Mouse (Mus musculus): ENCODE results near the gene Vmn1r178. TPM values are rescaled to one million over a fixed set of nuclear protein-coding genes. Genes with fewer than 3 reads are reported as not detected.
"Not testable (repeated sequence)": the region's sequence is repeated elsewhere in the genome, so short reads cannot be mapped to it uniquely, and the experiment has no call there.

Gene Vmn1r178
- not detected in 2 replicates for polyA plus RNA-seq (2016; fragmentation: Nextera tagmentation; extraction: Ambion mirVana)

DNA sequence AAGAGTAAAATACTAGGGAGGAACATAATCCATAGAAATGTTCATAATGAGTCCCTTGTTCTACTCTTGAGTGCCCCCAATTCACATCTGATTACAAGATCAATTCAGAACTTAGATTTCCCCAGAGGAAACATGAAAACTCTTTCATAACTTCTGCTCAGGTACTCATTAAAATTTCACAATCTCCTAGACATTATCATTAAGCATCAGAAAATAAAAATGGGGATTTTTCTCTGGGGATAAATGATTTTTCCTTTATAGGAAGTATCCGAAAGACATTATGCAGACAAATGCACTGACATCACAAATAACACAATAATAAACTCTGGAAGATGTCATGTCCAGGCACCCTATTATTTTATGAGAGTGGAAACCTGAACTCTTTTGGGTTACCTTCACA lies at the start of gene Vmn1r178:
Vmn1r178 (plus strand) TSS at position 301 of the 400 bp plus-strand sequence.
- 72% methylated on average over 1 of the region's 1 CpGs for WGBS (ENCODE audit: insufficient replicate concordance)
- no peak within 1 kb of the TSS for H3K4me2 ChIP-seq
- no peaks in the 10 kb centered on the region for H3K36me3 ChIP-seq
- no peak for ATAC-seq
- H3K4me1 ChIP-seq: no peaks in the 10 kb centered on the region
- no peaks in the 10 kb centered on the region for H3K27me3 ChIP-seq (replicated peaks)
- no peak within 1 kb of the TSS for H3K4me3 ChIP-seq
- no peak within 1 kb of the TSS for H3K27ac ChIP-seq
- peaks cover 12% of the 10 kb centered on the region for H3K9me3 ChIP-seq (replicated peaks)
- H3K9ac ChIP-seq: no peak within 1 kb of the TSS

DNA sequence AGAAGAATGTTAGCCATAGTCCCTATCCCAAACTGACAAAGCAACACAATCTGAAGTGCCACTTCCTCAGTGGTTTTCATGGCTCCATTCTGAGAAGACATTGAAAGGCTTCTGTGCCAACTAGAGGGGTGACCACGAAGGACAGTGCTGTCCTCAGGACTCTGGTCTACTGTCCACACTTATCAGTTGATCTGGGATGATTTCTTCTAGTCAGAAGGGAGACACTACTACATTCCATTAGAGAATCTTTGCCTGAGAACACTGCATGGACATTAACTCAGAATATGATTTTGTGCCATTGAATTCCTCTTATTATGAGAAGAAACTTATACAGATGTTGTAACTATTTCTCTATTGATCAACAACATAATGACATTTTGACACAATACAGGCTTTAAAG lies 25.5 kb upstream of the Vmn1r178 start, which contains the start of gene Vmn1r177:
Vmn1r177 (minus strand) TSS at position 101 of the 400 bp plus-strand sequence.
- H3K4me1 ChIP-seq, H3K9ac ChIP-seq, H3K4me2 ChIP-seq: not testable (repeated sequence)

DNA sequence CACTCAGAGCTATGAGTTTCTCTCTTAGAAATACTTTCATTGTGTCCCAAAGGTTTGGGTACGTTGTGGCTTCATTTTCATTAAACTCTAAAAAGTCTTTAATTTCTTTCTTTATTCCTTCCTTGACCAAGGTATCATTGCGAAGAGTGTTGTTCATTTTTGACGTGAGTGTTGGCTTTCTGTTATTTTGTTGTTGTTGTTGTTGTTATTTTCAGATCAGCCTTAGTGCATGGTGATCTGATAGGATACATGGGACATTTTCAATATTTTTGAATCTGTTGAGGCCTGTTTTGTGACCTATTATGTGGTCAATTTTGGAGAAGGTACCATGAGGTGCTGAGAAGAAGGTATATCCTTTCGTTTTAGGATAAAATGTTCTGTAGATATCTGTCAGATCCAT lies 14.9 kb upstream of the Vmn1r178 start:
- H3K9me3 ChIP-seq (replicated peaks); H3K27me3 ChIP-seq (replicated peaks); H3K4me2 ChIP-seq; H3K36me3 ChIP-seq; ATAC-seq; H3K4me3 ChIP-seq; H3K9ac ChIP-seq; H3K4me1 ChIP-seq; H3K27ac ChIP-seq: not testable (repeated sequence)
- WGBS (ENCODE audit: insufficient replicate concordance): 47% methylated on average over 4 of the region's 4 CpGs

More for the DNA sequence above, 25.5 kb upstream of the Vmn1r178 start, which contains the start of gene Vmn1r177:
- ATAC-seq; H3K9me3 ChIP-seq (replicated peaks); H3K4me3 ChIP-seq; H3K36me3 ChIP-seq; H3K27me3 ChIP-seq (replicated peaks); H3K27ac ChIP-seq: not testable (repeated sequence)
- WGBS (ENCODE audit: insufficient replicate concordance): 9% methylated on average over 1 of the region's 1 CpGs

DNA sequence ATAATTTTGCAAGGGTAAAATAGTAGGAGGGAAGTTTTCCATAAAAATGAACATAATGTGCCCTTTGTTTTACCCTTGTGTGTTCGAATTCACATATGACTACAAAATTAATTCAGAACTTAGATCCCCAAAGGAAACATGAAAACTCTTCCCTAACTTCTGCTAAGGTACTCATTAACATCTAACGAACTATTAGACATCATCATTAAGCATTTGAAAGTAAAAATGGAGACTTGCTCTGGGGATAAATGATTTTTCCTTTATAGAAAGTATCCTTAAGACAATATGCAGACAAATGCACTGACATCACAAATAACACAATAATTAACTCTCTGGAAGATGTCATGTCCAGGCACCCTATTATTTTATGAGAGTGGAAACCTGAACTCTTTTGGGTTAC lies 34.9 kb downstream of the Vmn1r178 start, which contains the start of gene Vmn1r179:
Vmn1r179 (plus strand) TSS at position 301 of the 400 bp plus-strand sequence.
- Histone ChIP-seq H3K9me3 (replicated peaks) (no peaks in the 10 kb centered on the region; the same call in 1 of the 2 replicates), H3K27ac (no peak within 1 kb of the TSS)

More for the DNA sequence above, 34.9 kb downstream of the Vmn1r178 start, which contains the start of gene Vmn1r179:
- Histone ChIP-seq H3K4me2 (no peak within 1 kb of the TSS), H3K27me3 (replicated peaks) (no peaks in the 10 kb centered on the region), H3K4me3 (no peak within 1 kb of the TSS), H3K36me3 (no peaks in the 10 kb centered on the region), H3K4me1 (no peaks in the 10 kb centered on the region), H3K9ac (no peak within 1 kb of the TSS)
- WGBS (ENCODE audit: insufficient replicate concordance): 23% methylated on average over 2 of the region's 2 CpGs
- ATAC-seq: no peak

Other genes starting within 250 kb of the Vmn1r178 start
- not detected in 2 replicates for gene Vmn1r172, start 233.7 kb upstream of the Vmn1r178 start, polyA plus RNA-seq (2016; fragmentation: Nextera tagmentation; extraction: Ambion mirVana)
- not detected in 2 replicates for gene Vmn1r173, start 191.3 kb upstream of the Vmn1r178 start, polyA plus RNA-seq (2016; fragmentation: Nextera tagmentation; extraction: Ambion mirVana)
- not detected in 2 replicates for gene Vmn1r174, start 139.7 kb upstream of the Vmn1r178 start, polyA plus RNA-seq (2016; fragmentation: Nextera tagmentation; extraction: Ambion mirVana)
- not detected in 2 replicates for gene Vmn1r175, start 81.4 kb upstream of the Vmn1r178 start, polyA plus RNA-seq (2016; fragmentation: Nextera tagmentation; extraction: Ambion mirVana)
- not detected in 2 replicates for gene Vmn1r176, start 54.6 kb upstream of the Vmn1r178 start, polyA plus RNA-seq (2016; fragmentation: Nextera tagmentation; extraction: Ambion mirVana)
- not detected in 2 replicates for gene Vmn1r177, start 25.6 kb upstream of the Vmn1r178 start, polyA plus RNA-seq (2016; fragmentation: Nextera tagmentation; extraction: Ambion mirVana)
- gene Vmn1r179, start 35.0 kb downstream of the Vmn1r178 start, polyA plus RNA-seq (2016; fragmentation: Nextera tagmentation; extraction: Ambion mirVana): not detected in 2 replicates
- gene Vmn1r180, start 58.6 kb downstream of the Vmn1r178 start, polyA plus RNA-seq (2016; fragmentation: Nextera tagmentation; extraction: Ambion mirVana): not detected in 2 replicates
- not detected in 2 replicates for gene Vmn1r181, start 82.6 kb downstream of the Vmn1r178 start, polyA plus RNA-seq (2016; fragmentation: Nextera tagmentation; extraction: Ambion mirVana)
- gene V1rd19, start 109.7 kb downstream of the Vmn1r178 start, polyA plus RNA-seq (2016; fragmentation: Nextera tagmentation; extraction: Ambion mirVana): not detected in 2 replicates
- not detected in 2 replicates for gene Vmn1r183, start 161.2 kb downstream of the Vmn1r178 start, polyA plus RNA-seq (2016; fragmentation: Nextera tagmentation; extraction: Ambion mirVana)
- gene Zfp180, start 189.9 kb downstream of the Vmn1r178 start, polyA plus RNA-seq (2016; fragmentation: Nextera tagmentation; extraction: Ambion mirVana): 13.3 and 14.8 TPM in 2 replicates
- gene Zfp112, start 220.3 kb downstream of the Vmn1r178 start, polyA plus RNA-seq (2016; fragmentation: Nextera tagmentation; extraction: Ambion mirVana): 1.4 and 1.5 TPM in 2 replicates
- gene Zfp235, start 242.2 kb downstream of the Vmn1r178 start, polyA plus RNA-seq (2016; fragmentation: Nextera tagmentation; extraction: Ambion mirVana): 5.5 and 7.1 TPM in 2 replicates

All from liver, embryonic 12.5 days (tissue).